ENCODE assay signal across 8 mouse cellular contexts in genomic region chr19:3708078-3709012, GRCm38 (mm10). TPM values are rescaled to one million over a fixed set of nuclear protein-coding genes. Genes with fewer than 3 reads are reported as not detected.
DNase-seq lines count a peak whose midpoint lies in the region; ATAC-seq lines count a peak whose summit lies in the region.

TSS of gene 1810055G02Rik (plus strand) at chr19:3708293.

- peak; percentile 99 for DNase-seq in Muller cell, postnatal 12 days (ENCODE audit: inconsistent ontology term)
- DNase-seq in cerebellum, adult 9-11 months, result peak; percentile 99
- DNase-seq in frontal cortex, adult 2 months (ENCODE audit: extremely low spot score in 1 of 2, low spot score in 1 of 2), result peak; percentile 97 to 99
- peak; percentile 98 for DNase-seq in hindbrain, embryonic 11.5 days (ENCODE audit: low spot score)
- peak; percentile 98 to 99 for DNase-seq in layer of hippocampus, postnatal 10 days (ENCODE audit: low spot score in 2 of 2)
- DNase-seq in lung, postnatal 10 days, result peak; percentile 98
- DNase-seq in ovary, postnatal 36 days (ENCODE audit: low spot score), result peak; percentile 98
- DNase-seq in thymus, postnatal 25 days, result peak; percentile 94

- WGBS in hindbrain, embryonic 11.5 days, result under 1% methylated on average over 59 of the region's 61 CpGs

- no peaks in the 10 kb centered on the region for H3K27me3 ChIP-seq in hindbrain, embryonic 11.5 days (ENCODE audit: control insufficient read depth, insufficient read depth, low read length)

- H3K36me3 ChIP-seq in hindbrain, embryonic 11.5 days (ENCODE audit: control insufficient read depth, insufficient read depth, low read length), result no peaks in the 10 kb centered on the region

- H3K4me2 ChIP-seq in hindbrain, embryonic 11.5 days (replicated peaks; ENCODE audit: low read depth, low read length), result peak within 1 kb of the TSS; percentile 43

- peak; percentile 97 for ATAC-seq in hindbrain, embryonic 11.5 days (ENCODE audit: low FRiP score)

- H3K4me1 ChIP-seq in hindbrain, embryonic 11.5 days (replicated peaks; ENCODE audit: control insufficient read depth, insufficient read depth, low read length), result peaks cover 2% of the 10 kb centered on the region; the same call in 1 of the 2 replicates

- H3K9ac ChIP-seq in hindbrain, embryonic 11.5 days (ENCODE audit: low read depth, low read length), result peak within 1 kb of the TSS; percentile 78

- H3K9me3 ChIP-seq in hindbrain, embryonic 11.5 days (ENCODE audit: control insufficient read depth, low read length), result no peaks in the 10 kb centered on the region

- peak within 1 kb of the TSS; percentile 82 for H3K4me3 ChIP-seq in hindbrain, embryonic 11.5 days (ENCODE audit: low read depth, low read length)

- peak within 1 kb of the TSS; percentile 90 for H3K27ac ChIP-seq in hindbrain, embryonic 11.5 days (ENCODE audit: low read depth, low read length)

RNA-seq across cellular contexts. Expression of gene 1810055G02Rik, which starts in this region (rescaled TPM):
- polyA plus RNA-seq in frontal cortex, adult 2 months (2012; rRNA removed), result 32.8 and 37.2 TPM in 2 replicates
- 39.4 and 41.8 TPM in 2 replicates for polyA plus RNA-seq in hindbrain, embryonic 11.5 days (2014; fragmentation: Nextera tagmentation; extraction: Ambion mirVana)
- total RNA-seq in layer of hippocampus, postnatal 10 days (2021), result 10 to 100 TPM; 25.4 to 39.3 TPM

Comparison
In these comparisons a context has a peak if more than half of its experiments do, and no peak if none do; other contexts are left out.
1. Peak in every context shown above with its lines: DNase-seq, ATAC-seq, H3K4me3 ChIP-seq and H3K27ac ChIP-seq.